Mouse (Mus musculus) midbrain, embryonic 12.5 days (tissue): ENCODE measurements around the gene Ajuba. TPM values are rescaled to one million over a fixed set of nuclear protein-coding genes. Genes with fewer than 3 reads are reported as not detected.
"Not testable (repeated sequence)": the region's sequence is repeated elsewhere in the genome, so short reads cannot be mapped to it uniquely, and the experiment has no call there.

Source experiments
- ATAC-seq: fragments of 200-750 bp; cut with Nextera tagmentation; 2 replicates; pipeline ENCODE4 v1.8.0; 2017; ENCODE audit warnings: low read depth, moderate TSS enrichment, moderate library complexity; ENCODE audit not compliant: low FRiP score
- H3K27ac ChIP-seq: fragments of 300-500 bp; sonication (generic); replicated peaks from 2 replicates; pipeline ENCODE4 v1.5.1; 2016; ENCODE audit warnings: mild to moderate bottlenecking
- H3K27me3 ChIP-seq: fragments of 300-500 bp; sonication (generic); 2 replicates; pipeline ENCODE4 v1.6.1; 2016; ENCODE audit warnings: mild to moderate bottlenecking
- H3K36me3 ChIP-seq: fragments of 300-500 bp; sonication (generic); 2 replicates; pipeline ENCODE4 v1.6.1; 2016
- H3K4me1 ChIP-seq: fragments of 300-500 bp; sonication (generic); 2 replicates; pipeline ENCODE4 v1.6.1; 2016
- H3K4me2 ChIP-seq: fragments of 300-500 bp; sonication (generic); replicated peaks from 2 replicates; pipeline ENCODE4 v1.6.1; 2016; ENCODE audit warnings: mild to moderate bottlenecking, moderate library complexity
- H3K4me3 ChIP-seq: fragments of 300-500 bp; sonication (generic); 2 replicates; pipeline ENCODE4 v1.5.1; 2016; ENCODE audit warnings: mild to moderate bottlenecking
- H3K9ac ChIP-seq: fragments of 300-500 bp; sonication (generic); replicated peaks from 2 replicates; pipeline ENCODE4 v1.6.1; 2016; ENCODE audit warnings: mild to moderate bottlenecking, moderate library complexity
- H3K9me3 ChIP-seq: fragments of 300-500 bp; sonication (generic); 2 replicates; pipeline ENCODE4 v1.6.1; 2016; ENCODE audit warnings: mild to moderate bottlenecking
- WGBS: fragments of 180-500 bp; shearing (Covaris S2); methylation state at CpG from one replicate; pipeline ENCODE4 v1.1.7; 2016; 5-methylcytosine and 5-hydroxymethylcytosine counted together
- polyA plus RNA-seq: library from polyadenylated mRNA; unstranded; fragments of >200 nt; fragmentation: Nextera tagmentation; extraction: Ambion mirVana; gene quantifications from 2 replicates; pipeline ENCODE4 v1.2.1, GENCODE M21; 2016

Gene Ajuba
- 41.6 and 46.6 TPM in 2 replicates for polyA plus RNA-seq

DNA sequence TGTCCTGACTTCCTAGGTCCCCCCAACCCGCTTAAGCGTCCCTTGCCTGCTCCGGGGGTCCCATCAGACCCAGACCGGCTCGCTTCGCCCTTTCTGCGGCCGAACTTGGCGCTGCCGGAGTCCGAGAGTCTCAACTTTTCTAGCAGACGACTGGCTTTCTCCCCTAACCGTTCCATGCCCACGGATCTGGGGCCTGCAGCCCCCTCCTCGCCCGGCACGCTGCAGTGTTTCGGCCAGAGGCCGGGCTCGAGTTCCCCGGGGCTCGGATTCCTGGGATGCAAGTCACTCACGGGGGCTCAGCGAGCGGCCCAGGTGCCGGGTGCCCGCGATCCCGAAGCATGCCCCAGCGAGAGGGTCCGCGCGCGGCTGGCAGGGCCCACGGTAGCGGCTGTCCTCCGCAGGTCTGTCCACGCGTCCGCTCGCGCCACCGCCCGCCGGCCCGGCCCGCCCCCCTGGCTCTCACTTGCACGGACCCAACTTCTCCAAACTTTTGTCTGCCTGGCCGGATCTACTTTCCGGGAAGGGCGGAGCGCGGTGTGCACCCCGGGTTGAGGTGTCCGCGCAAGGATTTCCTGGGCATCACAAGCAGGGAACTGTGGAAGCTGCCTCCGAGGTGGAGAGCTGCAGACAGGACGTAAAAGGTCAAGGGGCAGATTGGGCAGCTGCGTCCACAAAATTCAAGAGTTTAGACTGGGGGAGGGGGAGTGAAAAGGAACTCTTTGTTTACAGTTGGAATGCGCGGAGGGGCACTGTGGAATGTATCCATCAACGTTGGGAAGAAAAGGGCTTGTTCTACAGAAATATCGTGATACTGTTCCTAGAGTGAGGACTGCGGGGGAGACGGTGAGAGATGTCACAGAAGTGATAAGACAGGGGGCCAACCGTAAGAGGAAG is at the start of gene Ajuba:
TSS of gene Ajuba (minus strand) at position 470 of the 894 bp plus-strand sequence.
- peak within 1 kb of the TSS; percentile 78 for H3K4me3 ChIP-seq
- H3K4me2 ChIP-seq, result peak within 1 kb of the TSS; percentile 76
- H3K27me3 ChIP-seq, result peaks cover 31% of the 10 kb centered on the region
- H3K9me3 ChIP-seq, result no peaks in the 10 kb centered on the region
- H3K27ac ChIP-seq, result peak within 1 kb of the TSS; percentile 82
- H3K36me3 ChIP-seq, result no peaks in the 10 kb centered on the region
- under 1% methylated on average over 66 of the region's 66 CpGs for WGBS
- H3K9ac ChIP-seq, result peak within 1 kb of the TSS; percentile 87
- ATAC-seq, result peak; percentile 51
- peaks cover 48% of the 10 kb centered on the region for H3K4me1 ChIP-seq

DNA sequence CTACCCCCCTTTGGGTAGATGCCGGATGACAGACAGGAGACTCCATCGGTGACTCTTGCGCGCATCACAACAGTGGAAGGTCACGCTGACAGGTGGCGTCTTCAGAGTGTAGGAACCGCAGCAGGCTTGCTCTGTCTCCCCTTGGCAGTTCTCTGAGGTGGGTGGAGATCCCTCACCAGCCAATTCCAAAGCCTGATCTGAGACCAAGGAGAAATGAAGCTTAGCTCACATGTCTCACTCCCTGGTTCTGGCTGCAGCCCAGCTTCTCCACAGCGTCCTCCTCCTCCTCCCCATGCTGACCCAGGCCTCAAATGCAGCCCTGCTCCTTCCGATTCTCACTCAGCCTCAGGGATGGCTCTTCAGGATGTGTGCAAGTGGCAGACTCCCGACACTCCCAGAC is 47.6 kb upstream of the Ajuba start:
- no peak for ATAC-seq
- 78% methylated on average over 10 of the region's 10 CpGs for WGBS
- Histone ChIP-seq H3K36me3 (no peaks in the 10 kb centered on the region), H3K9ac (no peak overlapping the region), H3K27ac (no peak overlapping the region), H3K4me1 (no peaks in the 10 kb centered on the region), H3K9me3 (no peaks in the 10 kb centered on the region), H3K4me2 (no peak overlapping the region), H3K4me3 (no peak overlapping the region), H3K27me3 (no peaks in the 10 kb centered on the region; the same call in 1 of the 2 replicates)

DNA sequence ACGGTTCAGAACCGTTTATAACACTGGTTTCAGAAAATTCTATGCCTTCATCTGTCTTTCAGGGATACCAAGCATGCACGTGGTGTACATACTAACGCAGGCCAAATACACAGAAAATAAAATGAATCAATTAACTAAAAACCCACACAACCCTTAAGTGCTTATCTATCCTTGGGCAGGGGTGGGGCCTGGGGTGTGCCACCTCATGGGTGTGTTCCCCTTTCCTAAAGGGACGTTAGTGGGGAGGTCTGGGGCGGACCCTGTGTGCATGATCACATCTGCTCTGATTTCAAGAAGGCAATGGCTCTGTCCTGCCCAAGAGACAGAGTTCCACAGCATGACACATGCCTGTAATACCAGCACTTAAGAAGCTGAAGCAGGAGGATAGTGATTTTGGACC is 46.0 kb upstream of the Ajuba start:
- no peaks in the 10 kb centered on the region for H3K36me3 ChIP-seq

DNA sequence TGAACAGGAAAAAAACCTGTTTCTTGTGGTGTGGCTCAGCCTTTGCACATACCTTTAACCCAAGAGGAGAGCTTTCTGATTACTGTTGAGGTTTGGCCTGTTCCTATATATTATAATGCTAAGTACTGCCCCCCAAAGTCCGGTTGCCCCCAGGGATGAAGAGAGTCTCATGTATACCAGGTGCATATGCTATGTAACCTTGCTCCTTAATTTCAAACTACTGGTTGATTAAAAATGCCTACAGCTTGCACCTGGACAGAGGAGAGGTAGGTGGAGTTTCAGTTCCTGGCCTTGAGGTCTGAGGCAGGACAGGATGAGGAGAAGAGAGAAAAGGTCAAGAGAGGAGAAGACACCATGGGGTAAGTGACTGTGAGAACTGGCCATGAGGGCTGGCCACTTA is 43.8 kb upstream of the Ajuba start, which contains the start of gene Psmb11:
TSS of gene Psmb11 (plus strand) at position 301 of the 400 bp plus-strand sequence.
- Histone ChIP-seq H3K4me2 (no peak within 1 kb of the TSS), H3K36me3 (peaks cover 3% of the 10 kb centered on the region), H3K4me3 (no peak within 1 kb of the TSS), H3K27ac (no peak within 1 kb of the TSS), H3K4me1 (peaks cover 11% of the 10 kb centered on the region), H3K9ac (no peak within 1 kb of the TSS), H3K9me3 (no peaks in the 10 kb centered on the region), H3K27me3 (no peaks in the 10 kb centered on the region; the same call in 1 of the 2 replicates)
- ATAC-seq, result no peak
- WGBS, result 93% methylated on average over 1 of the region's 1 CpGs

More for the DNA sequence above, 46.0 kb upstream of the Ajuba start:
- Histone ChIP-seq H3K9me3 (no peaks in the 10 kb centered on the region), H3K4me3 (no peak overlapping the region), H3K9ac (no peak overlapping the region), H3K27me3 (no peaks in the 10 kb centered on the region; the same call in 1 of the 2 replicates), H3K27ac (no peak overlapping the region), H3K4me1 (no peaks in the 10 kb centered on the region), H3K4me2 (no peak overlapping the region)
- ATAC-seq, result no peak
- WGBS, result 83% methylated on average over 6 of the region's 6 CpGs

DNA sequence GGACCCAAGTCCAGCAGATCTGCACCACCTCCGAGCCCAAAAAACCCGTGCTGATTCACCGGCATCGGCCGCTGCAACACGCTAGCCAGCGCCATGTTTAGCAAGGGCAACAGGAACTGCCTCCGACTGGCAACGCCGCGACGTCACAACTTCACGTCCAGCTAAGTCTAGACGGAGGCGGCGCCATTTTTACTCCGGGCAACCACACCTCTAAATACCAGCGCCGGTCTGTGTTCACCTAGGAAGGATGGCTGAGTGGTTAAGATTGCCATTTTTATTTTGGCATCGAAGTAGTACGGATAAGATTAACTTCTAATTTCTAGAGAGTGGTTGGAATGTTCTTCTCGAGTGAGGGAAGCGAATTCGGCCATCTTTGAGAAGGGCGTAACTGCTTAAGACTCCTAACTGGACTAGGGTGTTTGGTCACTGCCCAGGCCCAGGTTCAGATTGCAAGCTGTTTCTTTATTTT is 40.6 kb upstream of the Ajuba start, which contains the start of gene Psmb5:
TSS of gene Psmb5 (minus strand) at position 126 of the 469 bp plus-strand sequence.
- H3K27ac ChIP-seq, result peak within 1 kb of the TSS; percentile 75

DNA sequence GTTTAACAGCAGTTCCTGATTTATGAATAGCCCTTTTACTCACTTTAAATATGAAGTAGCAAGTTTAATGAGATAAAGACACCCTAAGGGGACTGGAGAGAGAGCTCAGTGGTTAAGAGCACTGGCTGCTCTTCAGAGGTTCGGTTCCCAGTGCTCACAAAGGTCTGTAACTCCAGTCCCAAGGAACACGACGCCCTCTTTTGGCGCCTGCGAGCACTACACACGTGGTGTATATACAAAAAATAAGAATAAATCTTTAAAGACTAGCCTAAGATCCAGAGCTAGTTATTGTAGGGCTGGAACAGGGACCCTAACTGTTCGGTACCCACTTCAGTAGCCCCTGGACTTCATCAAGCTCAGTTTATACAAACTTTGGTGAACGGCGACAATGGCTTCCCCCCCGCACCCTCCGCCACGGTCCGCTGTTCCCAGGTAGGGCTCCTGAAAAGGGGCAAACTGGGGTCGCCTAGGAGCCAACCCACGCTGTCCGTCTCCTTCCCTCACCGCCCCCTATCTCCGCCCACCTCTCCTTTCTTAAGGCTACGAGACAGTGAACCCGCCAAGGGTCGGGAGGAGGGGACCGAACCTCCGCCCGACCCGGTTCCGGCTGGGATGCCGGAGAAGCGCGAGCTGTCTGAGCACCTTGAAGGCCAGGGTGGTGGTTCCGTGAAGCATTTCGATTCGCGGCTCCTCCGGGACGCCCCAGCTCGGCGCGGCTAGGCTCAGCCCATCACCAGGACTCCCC is 40.0 kb upstream of the Ajuba start:
- Histone ChIP-seq H3K4me2 (peak overlapping the region; percentile 78), H3K27ac (peak overlapping the region; percentile 75), H3K27me3 (no peaks in the 10 kb centered on the region)

More for the DNA sequence above, 40.6 kb upstream of the Ajuba start, which contains the start of gene Psmb5:
- Histone ChIP-seq H3K36me3 (peaks cover 25% of the 10 kb centered on the region), H3K9ac (peak within 1 kb of the TSS; percentile 92), H3K4me2 (peak within 1 kb of the TSS; percentile 78), H3K9me3 (no peaks in the 10 kb centered on the region), H3K4me3 (peak within 1 kb of the TSS; percentile 95), H3K27me3 (no peaks in the 10 kb centered on the region), H3K4me1 (peaks cover 18% of the 10 kb centered on the region)
- under 1% methylated on average over 25 of the region's 25 CpGs for WGBS
- ATAC-seq, result peak; percentile 91

DNA sequence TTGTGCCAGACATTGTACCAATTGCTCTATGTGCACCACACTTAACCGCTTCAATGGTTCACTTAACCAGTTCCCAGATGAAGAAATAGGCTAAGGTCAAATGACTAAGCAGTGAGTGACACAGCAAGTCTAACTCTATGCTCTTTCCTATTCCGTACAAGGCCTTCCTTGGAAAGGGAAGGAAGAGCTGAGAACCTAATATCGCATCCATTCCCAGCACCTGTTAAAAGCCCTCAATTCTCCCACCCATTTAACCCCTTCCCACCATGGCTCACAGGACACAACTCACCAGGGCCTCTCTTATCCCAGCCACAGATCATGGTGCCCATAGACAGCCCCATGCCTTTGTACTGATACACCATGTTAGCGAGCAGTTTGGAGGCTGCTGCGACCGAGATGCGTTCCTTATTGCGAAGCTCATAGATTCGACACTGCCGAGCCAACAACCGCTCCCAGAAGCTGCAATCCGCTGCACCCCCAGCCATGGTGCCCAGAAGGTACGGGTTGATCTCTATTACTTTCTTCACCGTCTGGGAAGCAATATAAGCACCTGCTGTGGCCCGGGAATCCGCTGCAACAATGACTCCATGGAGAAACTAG is 39.0 kb upstream of the Ajuba start:
- Histone ChIP-seq H3K9me3 (no peaks in the 10 kb centered on the region), H3K9ac (no peak overlapping the region), H3K4me2 (0 out of 2 replicates have a peak overlapping the region, but pooled peaks have one; percentile 78), H3K27ac (no peak overlapping the region), H3K4me1 (peaks cover 18% of the 10 kb centered on the region), H3K27me3 (no peaks in the 10 kb centered on the region), H3K4me3 (no peak overlapping the region), H3K36me3 (peaks cover 38% of the 10 kb centered on the region)
- no peak for ATAC-seq
- 93% methylated on average over 16 of the region's 16 CpGs for WGBS

More for the DNA sequence above, 40.0 kb upstream of the Ajuba start:
- H3K4me3 ChIP-seq, result peak overlapping the region; percentile 95
- peaks cover 31% of the 10 kb centered on the region for H3K36me3 ChIP-seq
- ATAC-seq, result peak; percentile 57
- peak overlapping the region; percentile 92 for H3K9ac ChIP-seq
- no peaks in the 10 kb centered on the region for H3K9me3 ChIP-seq
- peaks cover 18% of the 10 kb centered on the region for H3K4me1 ChIP-seq
- 3% methylated on average over 38 of the region's 38 CpGs for WGBS

DNA sequence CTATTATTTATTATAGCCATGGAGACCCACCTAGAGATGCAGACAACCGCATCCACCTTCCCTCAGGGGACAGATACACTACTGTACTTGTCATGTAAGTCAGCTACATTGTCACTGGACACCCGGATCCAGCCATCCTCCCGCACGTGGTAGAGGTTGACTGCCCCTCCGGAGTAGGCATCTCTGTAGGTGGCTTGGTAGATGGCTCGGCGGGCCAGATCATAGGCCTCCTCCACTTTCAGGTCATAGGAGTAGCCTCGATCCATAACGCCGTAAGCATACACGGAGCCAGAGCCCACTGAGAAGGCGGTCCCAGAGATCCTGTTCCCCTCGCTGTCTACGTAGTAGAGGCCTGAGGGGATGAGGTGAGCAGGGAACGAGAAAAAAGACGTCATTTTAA is 36.8 kb upstream of the Ajuba start:
- not testable (repeated sequence) for H3K4me2 ChIP-seq, H3K27ac ChIP-seq, H3K4me3 ChIP-seq, ATAC-seq, H3K9ac ChIP-seq, H3K9me3 ChIP-seq, H3K27me3 ChIP-seq
- 96% methylated on average over 16 of the region's 16 CpGs for WGBS
- Histone ChIP-seq H3K36me3 (peaks cover 45% of the 10 kb centered on the region), H3K4me1 (peaks cover 18% of the 10 kb centered on the region)

DNA sequence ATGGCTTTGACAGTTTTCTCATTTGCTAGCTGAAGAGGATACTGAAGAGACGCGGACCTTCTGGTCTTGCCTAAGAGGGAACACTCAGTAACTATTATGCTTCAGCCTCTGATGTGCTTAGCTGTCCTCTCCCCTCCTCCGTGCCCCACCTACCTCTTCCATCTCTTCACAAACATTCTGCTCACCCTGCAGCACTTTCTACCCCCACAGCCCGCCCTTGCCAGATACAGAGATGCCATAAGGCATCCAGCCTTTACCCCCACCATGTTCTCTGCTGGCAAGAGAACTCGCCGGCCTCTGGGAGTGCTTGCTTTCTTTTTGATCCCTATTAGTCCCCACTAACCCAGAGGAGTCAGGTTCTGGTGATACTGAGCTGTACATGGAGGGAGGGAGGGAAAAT is 33.3 kb upstream of the Ajuba start:
- no peak overlapping the region for H3K4me2 ChIP-seq
- no peak overlapping the region for H3K9ac ChIP-seq
- no peak for ATAC-seq
- H3K4me1 ChIP-seq, result 0 out of 2 replicates have a peak, but pooled peaks cover 3% of the 10 kb centered on the region
- H3K27me3 ChIP-seq, result no peaks in the 10 kb centered on the region
- 82% methylated on average over 6 of the region's 6 CpGs for WGBS
- no peak overlapping the region for H3K4me3 ChIP-seq
- no peaks in the 10 kb centered on the region for H3K9me3 ChIP-seq
- peaks cover 37% of the 10 kb centered on the region for H3K36me3 ChIP-seq
- peak overlapping the region; percentile 15; the same call in 1 of the 2 replicates for H3K27ac ChIP-seq

DNA sequence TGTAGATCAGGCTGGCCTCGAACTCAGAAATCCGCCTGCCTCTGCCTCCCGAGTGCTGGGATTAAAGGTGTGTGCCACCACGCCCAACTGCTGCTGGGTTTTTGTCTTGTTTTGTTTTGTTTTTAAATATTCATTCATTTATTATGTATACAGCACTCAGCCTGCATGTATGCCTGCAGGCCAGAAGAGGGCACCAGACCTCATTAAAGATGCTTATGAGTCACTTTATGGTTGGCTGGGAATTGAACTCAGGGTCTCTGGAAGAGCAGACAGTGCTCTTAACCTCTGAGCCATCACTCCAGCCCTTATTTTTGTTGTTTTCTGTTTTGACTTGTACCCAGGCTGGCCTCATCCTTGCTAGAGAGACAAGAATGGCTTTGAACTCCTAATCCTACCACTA is 32.6 kb upstream of the Ajuba start:
- Histone ChIP-seq H3K4me2 (no peak overlapping the region), H3K4me3 (no peak overlapping the region), H3K4me1 (peaks cover 2% of the 10 kb centered on the region; the same call in 1 of the 2 replicates), H3K36me3 (peaks cover 31% of the 10 kb centered on the region), H3K9me3 (no peaks in the 10 kb centered on the region), H3K9ac (no peak overlapping the region), H3K27me3 (no peaks in the 10 kb centered on the region), H3K27ac (no peak overlapping the region)
- ATAC-seq, result no peak
- 70% methylated on average over 4 of the region's 4 CpGs for WGBS

DNA sequence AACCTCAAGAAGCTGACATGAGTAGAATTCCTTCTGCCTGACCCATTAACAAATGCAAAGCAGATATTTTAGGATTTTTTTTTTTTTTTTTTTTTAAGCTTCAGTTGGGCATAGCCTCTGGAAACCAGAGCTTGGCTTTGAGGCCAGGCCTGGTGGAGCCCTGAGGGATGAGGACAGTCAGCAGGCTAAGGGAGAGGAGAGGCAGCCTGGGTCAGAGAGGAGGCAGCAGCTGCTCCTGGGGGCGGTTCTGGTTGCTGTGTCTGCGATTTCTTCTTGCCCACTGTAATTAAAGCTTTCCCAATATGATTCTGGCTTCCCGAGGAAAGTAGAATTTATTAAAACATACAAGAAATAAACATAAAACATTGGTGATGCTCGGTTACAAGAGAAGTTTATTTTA is 31.9 kb upstream of the Ajuba start:
- no peaks in the 10 kb centered on the region for H3K9me3 ChIP-seq
- H3K27me3 ChIP-seq, result no peaks in the 10 kb centered on the region
- no peak for ATAC-seq
- H3K27ac ChIP-seq, result no peak overlapping the region
- no peak overlapping the region for H3K4me2 ChIP-seq
- H3K4me3 ChIP-seq, result no peak overlapping the region
- no peak overlapping the region for H3K9ac ChIP-seq
- 76% methylated on average over 4 of the region's 4 CpGs for WGBS
- peaks cover 9% of the 10 kb centered on the region for H3K4me1 ChIP-seq
- H3K36me3 ChIP-seq, result peaks cover 27% of the 10 kb centered on the region
